Mouse (Mus musculus): ENCODE measurements around the gene Daxx.

Daxx gene

GRCm38 (mm10) chr17:33921361-33921760 is 12.1 kb downstream of the Daxx start:
- no peak for DNase-seq (ENCODE audit: low spot score)

GRCm38 (mm10) chr17:33924577-33925283 is 15.5 kb downstream of the Daxx start:
- DNase-seq (ENCODE audit: low spot score) = no peak

DNA sequence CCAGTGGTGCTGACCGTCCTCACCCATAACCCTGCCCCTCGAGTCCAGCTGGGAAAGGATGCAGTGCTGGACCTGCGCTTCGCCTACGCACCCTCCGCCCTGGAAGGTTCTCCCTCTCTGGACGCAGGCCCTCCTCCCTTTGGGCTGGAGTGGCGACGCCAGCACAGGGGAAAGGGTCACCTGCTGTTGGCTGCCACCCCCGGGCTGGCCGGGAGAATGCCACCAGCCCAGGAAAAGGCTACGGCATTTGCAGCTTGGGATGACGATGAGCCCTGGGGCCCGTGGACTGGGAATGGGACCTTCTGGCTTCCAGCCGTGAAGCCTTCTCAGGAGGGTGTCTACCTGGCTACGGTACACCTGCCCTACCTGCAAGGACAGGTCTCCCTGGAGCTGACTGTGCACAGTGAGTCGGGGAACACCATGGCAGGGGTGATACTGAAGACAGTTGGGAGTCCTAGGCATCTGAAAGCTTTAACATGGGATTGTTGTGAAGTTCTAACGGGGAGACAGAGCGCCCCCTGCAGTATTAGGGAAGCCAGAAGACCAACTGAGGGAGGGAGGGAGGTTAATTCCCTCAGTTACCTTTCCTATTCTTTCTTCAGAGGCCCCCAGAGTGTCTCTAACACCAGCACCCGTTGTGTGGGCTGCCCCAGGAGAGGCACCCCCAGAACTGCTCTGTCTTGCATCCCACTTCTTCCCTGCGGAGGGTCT is 16.3 kb downstream of the Daxx start:
- DNase-seq (ENCODE audit: low spot score) = no peak

DNA sequence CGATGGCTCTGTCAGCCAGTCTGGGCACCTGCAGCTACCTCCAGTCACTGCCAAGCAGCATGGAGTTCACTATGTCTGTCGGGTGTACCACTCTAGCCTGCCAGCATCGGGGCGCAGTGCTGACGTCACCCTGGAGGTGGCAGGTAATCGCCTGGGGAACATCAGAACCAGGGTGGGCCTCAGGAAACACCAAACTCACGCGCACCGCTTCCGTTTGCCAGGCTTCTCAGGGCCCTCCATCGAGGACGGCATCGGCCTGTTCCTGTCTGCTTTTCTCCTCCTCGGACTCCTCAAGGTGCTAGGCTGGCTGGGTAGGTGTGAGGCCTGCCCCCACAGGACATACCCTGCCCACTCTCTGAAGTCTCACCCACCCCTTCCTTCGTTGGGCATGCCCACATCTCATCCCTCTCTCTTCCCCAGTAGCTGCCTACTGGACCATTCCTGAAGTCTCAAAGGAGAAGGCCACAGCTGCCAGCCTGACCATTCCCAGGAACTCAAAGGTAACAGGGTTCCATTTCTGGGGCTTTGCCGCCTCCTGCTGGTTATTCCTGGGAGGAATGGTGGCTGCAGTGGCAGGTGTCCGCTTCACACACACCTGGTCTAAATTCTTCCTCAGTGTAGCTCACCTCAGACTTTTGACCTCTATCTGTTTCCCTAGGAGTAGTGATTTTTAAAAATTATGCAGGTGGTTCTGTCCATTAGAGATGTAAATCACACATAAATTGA is 17.2 kb downstream of the Daxx start:
- no peak for DNase-seq (ENCODE audit: low spot score)

- no peak for DNase-seq (ENCODE audit: low spot score)
Measured at GRCm38 (mm10) chr17:33928251-33928947, 19.2 kb downstream of the Daxx start.

GRCm38 (mm10) chr17:33929371-33930279 is 20.4 kb downstream of the Daxx start, which contains the start of gene Rgl2:
Gene Rgl2, plus strand, starts transcription at chr17:33929543.
- DNase-seq (ENCODE audit: low spot score) = peak; percentile 93

- DNase-seq (ENCODE audit: low spot score) = peak; percentile 69
Measured at GRCm38 (mm10) chr17:33930280-33931158, 21.3 kb downstream of the Daxx start.

DNA sequence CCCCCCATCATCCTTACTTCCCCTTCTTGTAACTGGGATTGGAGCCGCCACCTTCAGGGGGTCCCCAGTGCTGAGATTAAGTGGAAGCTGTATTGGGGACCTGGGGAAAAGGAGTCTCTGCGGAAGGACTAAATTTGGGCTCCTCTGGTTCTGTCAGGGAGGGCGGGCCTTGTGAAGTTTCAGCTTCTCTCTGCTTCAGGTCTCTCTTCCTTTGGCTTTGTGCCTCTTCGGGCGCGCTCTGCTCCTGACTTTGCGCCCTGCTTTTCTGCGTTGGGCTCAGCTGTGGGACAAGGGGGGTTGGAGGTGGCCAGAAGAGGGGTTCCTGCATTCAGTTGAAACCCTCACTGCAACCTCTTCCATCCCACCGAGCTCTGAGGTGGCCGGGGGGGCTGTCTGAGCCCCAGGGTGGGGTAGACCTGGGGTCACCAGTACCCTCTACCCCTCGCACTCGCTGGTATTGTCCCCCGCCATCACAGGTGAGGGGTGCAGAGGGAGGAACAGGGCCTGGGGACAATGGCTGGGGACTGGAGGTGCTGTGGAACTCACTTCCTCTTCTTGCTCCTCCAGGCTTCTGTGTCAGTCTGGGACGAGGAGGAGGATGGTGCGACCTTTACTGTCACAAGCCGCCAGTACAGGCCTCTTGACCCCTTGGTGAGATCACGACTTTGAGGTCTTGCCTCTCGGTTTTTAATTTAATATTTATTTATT is 22.1 kb downstream of the Daxx start:
- no peak for DNase-seq (ENCODE audit: low spot score)

DNA sequence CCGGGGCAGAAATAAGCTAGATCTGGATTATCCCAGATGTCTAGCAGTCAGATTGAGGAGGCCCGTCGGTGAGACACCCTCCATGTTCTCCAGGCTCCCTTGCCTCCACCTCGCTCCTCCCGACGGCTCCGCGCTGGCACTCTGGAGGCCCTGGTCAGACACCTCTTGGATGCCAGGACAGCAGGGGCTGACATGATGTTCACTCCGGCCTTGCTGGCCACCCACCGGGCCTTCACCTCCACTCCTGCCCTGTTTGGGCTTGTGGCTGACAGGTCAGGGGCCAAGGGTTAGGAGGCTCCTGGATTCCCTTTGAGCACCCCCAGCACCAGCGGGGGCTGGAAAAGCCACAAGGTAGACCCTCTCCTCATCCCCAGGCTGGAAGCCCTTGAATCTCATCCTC is 22.7 kb downstream of the Daxx start:
- DNase-seq (ENCODE audit: low spot score) = no peak

DNA sequence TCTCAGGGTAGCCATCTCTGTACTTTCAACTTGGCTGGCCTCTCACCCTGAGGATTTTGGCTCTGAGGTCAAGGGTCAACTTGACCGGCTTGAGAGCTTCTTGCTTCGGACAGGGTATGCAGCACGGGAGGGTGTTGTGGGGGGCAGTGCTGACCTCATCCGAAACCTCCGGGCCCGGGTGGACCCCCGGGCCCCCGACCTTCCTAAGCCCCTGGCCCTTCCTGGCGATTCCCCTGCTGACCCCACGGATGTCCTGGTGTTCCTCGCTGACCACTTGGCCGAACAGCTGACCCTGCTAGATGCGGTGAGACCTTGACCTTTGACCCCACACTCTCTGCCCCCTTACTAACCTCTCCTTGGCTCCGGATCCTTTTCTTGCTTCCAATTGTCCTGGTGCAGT is 23.2 kb downstream of the Daxx start:
- DNase-seq (ENCODE audit: low spot score) = no peak

- no peak for DNase-seq (ENCODE audit: low spot score)
Measured at GRCm38 (mm10) chr17:33932970-33933369, 23.8 kb downstream of the Daxx start.

DNA sequence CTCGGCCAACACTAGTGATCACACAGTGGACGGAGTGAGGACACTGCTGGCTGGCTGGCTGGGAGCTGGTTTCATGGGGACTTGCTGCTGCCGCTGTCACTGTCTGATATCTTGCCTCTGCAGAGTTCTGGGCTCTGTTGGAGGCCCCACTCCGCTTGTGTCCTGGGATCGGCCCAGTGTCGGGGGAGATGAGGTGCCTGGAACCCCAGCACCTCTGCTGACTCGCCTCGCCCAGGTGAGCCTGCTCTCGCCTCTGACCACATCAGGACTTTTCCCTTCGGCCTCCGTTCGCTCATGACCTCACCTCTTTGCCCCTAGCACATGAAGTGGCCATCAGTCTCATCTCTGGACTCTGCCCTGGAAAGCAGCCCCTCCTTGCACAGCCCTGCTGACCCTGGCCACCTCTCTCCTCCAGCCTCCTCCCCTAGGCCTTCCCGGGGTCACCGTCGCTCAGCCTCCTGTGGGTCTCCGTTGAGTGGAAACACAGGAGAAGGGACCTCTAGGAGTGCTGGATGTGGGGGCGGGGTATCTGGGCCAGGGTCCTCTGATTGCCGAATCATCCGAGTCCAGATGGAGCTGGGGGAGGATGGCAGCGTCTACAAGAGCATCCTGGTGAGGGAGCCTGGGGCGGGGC is 26.3 kb downstream of the Daxx start:
- DNase-seq (ENCODE audit: low spot score) = peak; percentile 77

DNA sequence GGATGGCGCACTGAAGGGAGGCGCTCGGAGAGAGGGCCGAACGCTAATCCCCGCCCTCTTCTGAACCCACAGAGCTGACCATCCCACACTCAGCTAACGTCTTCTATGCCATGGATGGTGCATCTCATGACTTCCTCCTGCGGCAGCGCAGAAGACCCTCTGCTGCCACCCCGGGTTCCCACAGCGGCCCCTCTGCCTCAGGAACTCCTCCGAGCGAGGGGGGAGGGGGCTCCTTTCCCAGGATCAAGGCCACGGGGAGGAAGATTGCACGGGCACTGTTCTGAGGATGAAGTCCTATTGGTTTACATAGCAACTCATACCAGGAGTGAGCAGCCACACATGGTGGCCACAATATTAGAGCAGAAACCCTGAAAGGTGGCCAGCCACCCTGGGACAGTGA is 27.8 kb downstream of the Daxx start:
- no peak for DNase-seq (ENCODE audit: low spot score)

GRCm38 (mm10) chr17:33938783-33939182 is 29.6 kb downstream of the Daxx start:
- DNase-seq (ENCODE audit: low spot score) = no peak

DNA sequence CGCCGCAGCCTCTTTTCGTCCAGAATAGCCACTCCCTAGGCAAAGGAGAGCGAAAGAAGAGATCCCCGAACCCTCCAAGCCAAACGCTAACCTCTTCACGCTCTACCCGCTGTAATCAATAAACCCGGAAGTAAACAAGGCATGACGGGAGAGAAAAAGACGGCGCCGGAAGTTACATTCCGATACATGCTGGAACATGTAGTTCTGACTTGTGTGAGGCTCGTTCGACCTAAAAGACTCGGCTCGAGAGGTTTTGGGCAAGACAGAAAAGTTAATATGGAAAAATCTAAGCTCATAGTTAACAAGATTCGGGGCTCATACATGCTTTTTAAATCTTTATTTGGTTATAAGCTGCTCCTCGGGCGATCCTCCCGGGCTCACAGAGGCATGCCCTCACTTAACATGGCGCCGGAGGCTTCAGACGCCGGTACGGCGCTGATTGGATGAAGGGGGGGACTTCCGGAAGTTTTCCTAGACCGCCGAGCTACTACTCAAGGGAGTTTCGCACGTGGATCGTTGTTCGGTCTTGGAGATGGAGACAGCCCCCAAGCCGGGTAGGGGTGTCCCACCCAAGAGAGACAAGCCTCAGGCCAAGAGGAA is 31.1 kb downstream of the Daxx start, which contains the start of the genes Pfdn6 and Wdr46:
Gene Pfdn6 (minus strand): TSS at position 138 of the 600 bp plus-strand sequence.
Gene Wdr46 (plus strand): TSS at position 455 of the 600 bp plus-strand sequence.
- peak; percentile 91 for DNase-seq (ENCODE audit: low spot score)

GRCm38 (mm10) chr17:33940981-33941380 is 31.8 kb downstream of the Daxx start:
- no peak for DNase-seq (ENCODE audit: low spot score)

DNA sequence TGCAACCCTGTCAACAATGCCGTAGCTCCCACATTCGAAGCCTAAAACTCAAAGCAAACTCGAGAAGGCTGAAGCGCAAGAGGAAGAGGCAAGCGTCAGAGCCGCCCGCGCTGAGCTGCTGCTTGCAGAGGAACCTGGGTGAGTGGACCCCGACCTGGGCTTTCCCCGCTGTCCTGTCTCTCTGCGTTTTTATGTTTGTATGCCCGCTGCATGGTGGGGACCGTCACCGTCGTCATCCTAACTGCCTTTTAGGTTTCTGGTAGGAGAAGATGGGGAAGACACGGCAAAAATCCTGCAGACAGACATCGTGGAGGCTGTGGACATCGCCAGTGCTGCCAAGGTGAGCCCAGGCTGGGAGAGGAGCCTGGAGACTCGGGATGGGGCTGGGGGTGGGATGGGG is 32.2 kb downstream of the Daxx start:
- DNase-seq (ENCODE audit: low spot score) = no peak

DNA sequence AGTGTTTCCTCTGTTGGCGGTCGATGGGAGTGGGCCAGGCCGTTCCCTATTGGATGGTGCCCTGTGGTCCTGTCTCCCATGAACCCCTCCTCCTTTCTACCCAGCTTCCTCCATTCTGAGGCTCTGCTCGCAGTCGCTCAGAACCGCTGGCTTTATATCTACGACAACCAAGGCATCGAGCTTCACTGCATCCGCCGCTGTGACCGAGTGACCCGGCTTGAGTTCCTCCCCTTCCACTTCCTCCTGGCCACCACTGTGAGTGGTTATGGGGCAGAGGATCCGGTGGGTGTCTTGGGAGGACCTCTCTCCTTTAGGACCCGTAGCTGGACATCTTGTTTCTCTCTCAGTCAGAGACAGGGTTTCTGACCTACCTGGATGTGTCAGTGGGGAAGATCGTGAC is 34.2 kb downstream of the Daxx start:
- DNase-seq (ENCODE audit: low spot score) = no peak

Measured in yolk sac, embryonic 10.5 days (tissue).